Mouse (Mus musculus) layer of hippocampus, postnatal 14 days (tissue): ENCODE measurements at regions not wholly inside any gene's neighbourhood (a gene's known extent, or its start where the extent isn't known, plus 50 kb on each side); places are given as distances from the start of the nearest gene placed in this dataset.

Experiments
- DNase-seq, 2 experiments: peaks; one replicate each; pipeline ENCODE4 v3.0.0; 2021 to 2022; ENCODE audit warnings: low spot score in 2 of 2, mixed read lengths in 1 of 2

DNA sequence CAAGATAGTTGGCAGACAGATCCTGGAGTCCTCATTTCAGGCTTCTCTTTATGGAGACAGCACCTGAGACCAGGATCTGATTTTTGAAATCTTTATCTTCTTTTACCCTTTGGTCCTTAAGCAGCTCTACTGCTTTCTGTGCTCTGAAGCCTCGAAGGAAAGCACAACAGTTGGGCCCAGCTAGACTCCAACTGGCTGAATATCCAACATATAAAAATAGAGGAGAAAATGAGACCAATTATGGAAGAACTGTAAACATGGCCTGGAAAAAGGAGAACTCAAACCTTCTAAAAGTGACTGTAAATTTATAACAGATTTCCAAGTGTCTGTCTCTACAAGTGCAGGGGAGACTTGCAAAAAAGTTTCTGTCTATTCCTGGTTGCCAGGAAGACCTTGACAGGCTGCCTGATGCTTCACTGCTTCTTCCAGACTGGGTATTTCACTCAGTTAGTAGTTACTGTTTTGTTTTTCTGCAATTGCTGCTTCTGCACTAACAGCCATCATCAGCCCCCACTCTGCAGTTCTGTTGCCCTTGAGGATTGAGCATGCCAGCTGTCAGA is 872.6 kb upstream of the Cobl start:
- DNase-seq: peak in 1 of 2 experiments; percentile 2

DNA sequence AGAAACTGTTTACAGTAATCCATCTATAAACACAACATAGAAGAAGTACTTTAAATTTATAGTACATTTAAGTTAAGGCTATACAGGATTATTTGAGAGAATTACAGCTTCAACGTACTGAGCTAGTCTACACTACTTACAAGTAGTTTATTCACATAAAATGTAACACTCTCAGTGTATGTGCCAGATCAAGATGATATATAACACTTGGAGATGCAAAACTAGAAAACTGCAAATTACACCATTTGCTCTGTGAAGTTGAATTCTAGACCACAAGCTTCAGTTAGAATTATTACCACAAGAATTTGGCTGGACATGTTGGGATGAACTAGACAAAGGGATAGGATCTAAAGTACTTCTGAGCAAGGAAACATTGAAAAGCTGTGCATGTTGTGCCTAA is 831.7 kb upstream of the Cobl start:
- no peak for DNase-seq
